Mouse (Mus musculus) C2C12 (cell line): ENCODE results near the gene Mettl23. TPM values are rescaled to one million over a fixed set of nuclear protein-coding genes. Genes with fewer than 3 reads are reported as not detected.

Experiments
- H3K27me3 ChIP-seq: one replicate; pipeline ENCODE4 v1.6.1; 2011; ENCODE audit not compliant: control insufficient read depth, insufficient read depth, insufficient read length
- H3K36me3 ChIP-seq: one replicate; pipeline ENCODE4 v1.6.1; 2011; ENCODE audit not compliant: control insufficient read depth, insufficient read depth
- H3K4me3 ChIP-seq: one replicate; pipeline ENCODE4 v1.5.1; 2011; ENCODE audit warnings: mild to moderate bottlenecking, control low read depth; ENCODE audit not compliant: poor library complexity, insufficient read depth, severe bottlenecking
- H3K79me2 ChIP-seq: one replicate; pipeline ENCODE4 v1.6.1; 2011; ENCODE audit not compliant: control insufficient read depth, insufficient read depth
- H3K79me3 ChIP-seq: one replicate; pipeline ENCODE4 v1.6.1; 2011; ENCODE audit warnings: low read depth, control low read depth
- H3ac ChIP-seq: one replicate; pipeline ENCODE3; 2011; ENCODE audit warnings: low read depth; ENCODE audit not compliant: control insufficient read depth, insufficient read length
- CEBPB ChIP-seq: IDR thresholded peaks from one replicate; pipeline ENCODE4 v1.6.1; 2011; ENCODE audit warnings: low read depth, mild to moderate bottlenecking, control low read depth, moderate library complexity
- CTCF ChIP-seq: IDR thresholded peaks from one replicate; pipeline ENCODE4 v1.5.1; 2011; ENCODE audit not compliant: control insufficient read depth, insufficient read depth, insufficient read length
- FOSL1 ChIP-seq: IDR thresholded peaks from one replicate; pipeline ENCODE4 v1.8.0; 2011; ENCODE audit warnings: mild to moderate bottlenecking, low read length; ENCODE audit not compliant: poor library complexity, insufficient read depth, severe bottlenecking
- MAX ChIP-seq: IDR thresholded peaks from one replicate; pipeline ENCODE4 v1.6.1; 2011; ENCODE audit warnings: mild to moderate bottlenecking, control low read depth
- MYOD1 ChIP-seq: IDR thresholded peaks from one replicate; pipeline ENCODE4 v1.6.1; 2011; ENCODE audit warnings: low read depth; ENCODE audit not compliant: control insufficient read depth, insufficient read length
- MYOG ChIP-seq: IDR thresholded peaks from one replicate; pipeline ENCODE4 v1.6.1; 2011; ENCODE audit not compliant: control insufficient read depth, insufficient read length; ENCODE audit errors: extremely low read depth
- USF1 ChIP-seq: IDR thresholded peaks from one replicate; pipeline ENCODE4 v1.6.1; 2011; ENCODE audit warnings: low read depth, mild to moderate bottlenecking, control low read depth, moderate library complexity
- polyA plus RNA-seq: library from polyadenylated mRNA; unstranded; fragments of >200 nt; fragmentation: generic; extraction: Trizol; gene quantifications from one replicate; pipeline ENCODE4 v1.2.1, GENCODE M21; 2012; ENCODE audit warnings: missing spikeins

The Mettl23 gene
- polyA plus RNA-seq, 1 experiment, result 15.1 TPM

- Histone ChIP-seq H3ac (no peak overlapping the region), H3K4me3 (no peak overlapping the region), H3K79me3 (peaks cover 5% of the 10 kb centered on the region), H3K79me2 (peaks cover 19% of the 10 kb centered on the region), H3K27me3 (no peaks in the 10 kb centered on the region), H3K36me3 (peaks cover 34% of the 10 kb centered on the region)
- TF ChIP-seq MYOG (no peak), MYOD1 (no peak), FOSL1 (no peak), CTCF (no peak), CEBPB (no peak), USF1 (no peak), MAX (no peak)
Observed at GRCm38 (mm10) chr11:116810983-116811901, 31.8 kb upstream of the Mettl23 start.

DNA sequence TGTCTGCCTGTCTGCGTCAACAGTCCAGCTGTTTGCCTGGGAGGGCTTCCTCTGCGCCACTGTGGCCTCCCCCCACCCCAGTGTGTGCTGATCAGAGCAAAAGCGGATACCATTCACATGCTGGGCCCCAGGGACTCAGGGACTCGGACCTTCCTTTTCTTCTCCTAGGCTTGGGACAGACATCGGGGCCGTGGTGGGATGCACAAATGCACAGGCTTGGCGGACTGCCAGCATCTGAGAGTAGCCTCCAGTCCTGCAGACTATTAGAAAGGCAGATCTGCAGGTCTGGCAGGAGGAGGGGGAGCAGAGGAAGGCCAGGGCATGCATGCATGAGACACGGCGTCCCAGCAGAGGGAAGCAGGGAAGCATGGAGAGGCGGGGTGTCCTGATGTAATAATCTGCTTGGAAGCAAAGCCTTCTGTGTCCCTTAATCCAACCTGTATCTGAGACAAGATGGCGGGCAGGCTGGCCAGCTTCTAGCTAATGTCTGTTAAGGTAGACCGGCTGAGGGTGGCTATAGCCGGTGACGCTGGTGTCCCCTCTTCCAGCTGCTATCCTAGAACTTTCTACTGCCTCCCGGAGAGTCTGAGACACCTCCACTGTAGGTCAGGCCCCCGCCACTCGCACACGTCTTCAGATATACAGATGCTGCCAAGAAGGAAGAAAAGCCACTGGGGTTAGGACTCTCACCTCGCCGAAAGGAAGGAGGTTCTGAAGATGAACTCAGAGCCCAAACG, 30.1 kb upstream of the Mettl23 start:
- Histone ChIP-seq H3K4me3 (no peak overlapping the region), H3K79me2 (peaks cover 33% of the 10 kb centered on the region), H3K36me3 (peaks cover 28% of the 10 kb centered on the region), H3ac (no peak overlapping the region), H3K79me3 (peaks cover 14% of the 10 kb centered on the region), H3K27me3 (no peaks in the 10 kb centered on the region)
- TF ChIP-seq CEBPB, result no peak
- no peak for TF ChIP-seq MYOG
- no peak for TF ChIP-seq MYOD1
- no peak for TF ChIP-seq MAX
- TF ChIP-seq USF1, result no peak
- TF ChIP-seq CTCF, result no peak
- no peak for TF ChIP-seq FOSL1

GRCm38 (mm10) chr11:116813610-116814009, 29.5 kb upstream of the Mettl23 start:
- Histone ChIP-seq H3K27me3 (no peaks in the 10 kb centered on the region), H3K79me3 (peaks cover 21% of the 10 kb centered on the region), H3K4me3 (no peak overlapping the region), H3ac (no peak overlapping the region), H3K36me3 (peaks cover 32% of the 10 kb centered on the region), H3K79me2 (peaks cover 39% of the 10 kb centered on the region)
- TF ChIP-seq CTCF (no peak), MYOG (no peak)

DNA sequence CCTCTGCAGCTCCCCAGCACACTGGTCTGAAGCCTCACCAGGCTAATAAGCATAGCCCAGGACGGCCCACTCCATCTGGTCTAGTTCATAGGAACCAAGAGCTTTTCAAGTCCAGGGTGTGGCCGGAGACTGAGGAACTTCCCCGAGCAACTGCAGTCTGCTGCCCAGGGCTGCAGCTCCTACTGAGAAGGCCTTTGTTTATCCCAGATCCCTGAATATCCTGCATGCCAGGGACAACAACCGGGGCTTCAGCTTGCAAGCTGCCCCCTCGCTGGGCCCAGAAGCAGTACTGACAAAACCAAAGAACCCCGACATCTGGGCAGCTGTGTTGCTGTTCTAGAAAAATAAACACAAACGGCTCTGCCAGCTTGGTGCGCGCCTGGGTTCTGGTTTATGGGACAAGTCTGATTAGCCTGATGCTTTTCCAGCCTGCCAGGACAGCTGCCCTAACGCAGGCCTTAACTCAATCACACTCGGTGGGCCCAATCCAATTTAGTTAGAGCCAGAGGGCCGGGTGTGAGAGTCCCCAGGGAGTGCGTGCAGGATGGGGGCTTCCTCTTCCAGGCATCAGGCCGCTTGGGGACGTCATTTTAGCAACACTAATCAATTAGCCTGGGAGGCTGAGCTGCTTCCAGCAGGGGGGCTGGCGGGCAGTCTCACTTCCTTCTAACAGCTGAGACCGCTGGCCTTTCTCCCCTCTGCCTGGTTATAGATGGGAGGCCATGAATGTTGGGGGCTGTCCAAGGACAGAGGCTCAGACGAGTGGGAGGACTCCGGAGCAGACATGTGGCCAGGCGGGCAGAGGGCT, 28.8 kb upstream of the Mettl23 start:
- no peak overlapping the region for H3K4me3 ChIP-seq
- peaks cover 27% of the 10 kb centered on the region for H3K36me3 ChIP-seq
- no peak overlapping the region for H3ac ChIP-seq
- H3K27me3 ChIP-seq, result no peaks in the 10 kb centered on the region
- no peak for TF ChIP-seq MYOG
- peaks cover 22% of the 10 kb centered on the region for H3K79me3 ChIP-seq
- H3K79me2 ChIP-seq, result peaks cover 46% of the 10 kb centered on the region

GRCm38 (mm10) chr11:116814884-116815415, 28.1 kb upstream of the Mettl23 start:
- Histone ChIP-seq H3K79me3 (peaks cover 29% of the 10 kb centered on the region), H3K4me3 (no peak overlapping the region)

More at GRCm38 (mm10) chr11:116814884-116815415, 28.1 kb upstream of the Mettl23 start:
- Histone ChIP-seq H3ac (no peak overlapping the region), H3K79me2 (peaks cover 53% of the 10 kb centered on the region), H3K27me3 (no peaks in the 10 kb centered on the region), H3K36me3 (peaks cover 25% of the 10 kb centered on the region)
- TF ChIP-seq MAX, result no peak
- TF ChIP-seq FOSL1, result no peak
- no peak for TF ChIP-seq CTCF
- no peak for TF ChIP-seq MYOD1
- no peak for TF ChIP-seq MYOG
- no peak for TF ChIP-seq USF1
- no peak for TF ChIP-seq CEBPB
